Mouse (Mus musculus): ENCODE results near the gene Cep170.

Gene Cep170

DNA sequence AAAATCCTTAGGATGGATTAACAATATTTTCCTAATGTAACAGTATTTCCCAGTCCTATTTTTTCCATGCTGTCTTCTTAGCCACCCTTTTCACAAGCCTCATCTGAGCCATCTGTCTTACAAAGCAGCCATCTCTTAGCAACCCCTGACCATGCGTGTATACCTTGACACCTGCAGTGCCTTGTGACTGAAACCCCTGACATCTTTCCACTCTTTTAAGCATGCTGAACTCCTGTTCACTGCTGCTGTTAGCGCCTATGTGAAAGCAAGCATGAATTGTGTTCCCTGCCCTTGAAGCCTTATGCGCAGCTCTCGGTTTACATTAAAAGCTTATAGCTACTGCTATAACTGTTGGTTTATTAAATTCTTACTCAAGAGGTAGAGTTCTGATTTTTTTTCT, 11.2 kb upstream of the Cep170 start:
- no peak for DNase-seq (ENCODE audit: low read depth, low spot score)

DNA sequence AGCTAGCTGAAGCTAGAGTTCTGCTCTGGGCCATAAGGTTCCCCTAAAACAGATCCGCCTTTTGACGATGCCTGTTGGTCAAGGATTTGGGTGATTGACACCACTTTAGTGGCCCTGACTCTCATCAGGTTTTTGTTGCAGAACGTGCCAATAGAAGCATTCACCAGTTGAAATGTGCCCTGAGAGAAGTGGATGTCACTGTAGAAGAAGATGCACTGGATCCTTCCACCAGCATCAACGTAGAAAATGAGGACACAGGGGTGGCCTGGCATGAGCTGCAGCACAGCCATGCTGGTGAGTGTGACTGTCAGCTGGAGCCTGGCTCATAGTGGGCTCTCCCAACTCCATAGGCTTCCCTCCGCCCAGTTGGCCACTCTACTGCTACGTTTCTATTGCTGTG, 10.7 kb upstream of the Cep170 start:
- no peak for DNase-seq (ENCODE audit: low read depth, low spot score)

DNA sequence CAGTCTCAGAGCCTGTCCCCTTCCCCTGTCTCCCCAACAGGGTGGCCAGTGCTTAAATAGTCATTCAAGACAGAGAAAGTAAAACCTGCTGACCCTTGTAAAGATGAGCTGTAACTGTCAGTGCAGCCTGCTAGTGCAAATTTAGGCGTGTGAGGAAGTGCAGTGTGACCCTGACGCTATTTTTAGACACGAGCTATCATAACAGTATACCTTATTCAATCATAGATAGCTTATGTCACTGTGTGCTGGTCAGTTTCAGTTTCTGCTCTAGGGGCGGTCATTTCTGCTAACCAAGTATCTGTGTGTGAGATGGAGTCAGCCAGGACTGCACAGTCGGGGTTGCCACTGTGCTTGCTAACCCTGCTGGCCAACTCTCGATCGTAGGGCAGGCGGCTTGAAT, 10.0 kb upstream of the Cep170 start:
- no peak for DNase-seq (ENCODE audit: low read depth, low spot score)

DNA sequence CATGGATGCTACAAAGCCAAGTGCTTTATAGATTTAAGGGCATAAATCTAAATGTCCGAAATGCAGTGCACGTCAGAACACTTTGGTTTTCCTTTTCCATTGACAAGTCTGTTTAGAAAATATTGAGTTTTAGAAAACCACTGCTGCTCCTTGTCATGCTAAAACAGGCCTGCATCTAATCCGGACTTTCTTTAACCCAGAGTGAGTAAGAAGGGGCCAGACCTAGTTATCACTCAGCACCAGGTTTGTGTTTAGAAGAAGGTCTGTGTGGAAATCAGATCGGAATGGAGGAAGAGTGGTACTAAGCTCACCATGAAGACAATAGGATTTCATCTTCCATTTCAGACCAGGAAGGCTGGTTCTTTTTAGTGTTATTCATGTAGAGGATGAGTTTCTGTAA, 9.1 kb upstream of the Cep170 start:
- DNase-seq (ENCODE audit: low read depth, low spot score), result no peak

DNA sequence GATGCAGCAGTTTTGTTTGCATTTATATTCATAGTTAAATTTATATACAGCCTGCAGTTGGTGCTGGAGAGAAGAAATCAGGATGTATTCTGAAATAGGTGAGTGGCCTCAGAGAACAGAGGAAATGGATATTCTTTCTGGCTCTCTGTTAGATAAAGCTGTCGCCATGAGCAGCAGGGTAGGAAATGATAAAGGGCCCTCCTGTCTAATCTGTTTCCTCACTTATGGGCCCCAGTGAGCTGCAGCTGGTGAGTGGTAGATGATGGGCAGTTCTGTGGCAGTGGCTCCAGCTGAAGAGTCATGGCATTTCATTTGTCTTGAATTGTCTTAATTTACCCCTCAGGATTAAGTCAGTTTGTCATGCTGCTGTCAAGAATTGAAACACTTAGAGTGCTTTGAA, 8.1 kb upstream of the Cep170 start:
- DNase-seq (ENCODE audit: low read depth, low spot score), result no peak

DNA sequence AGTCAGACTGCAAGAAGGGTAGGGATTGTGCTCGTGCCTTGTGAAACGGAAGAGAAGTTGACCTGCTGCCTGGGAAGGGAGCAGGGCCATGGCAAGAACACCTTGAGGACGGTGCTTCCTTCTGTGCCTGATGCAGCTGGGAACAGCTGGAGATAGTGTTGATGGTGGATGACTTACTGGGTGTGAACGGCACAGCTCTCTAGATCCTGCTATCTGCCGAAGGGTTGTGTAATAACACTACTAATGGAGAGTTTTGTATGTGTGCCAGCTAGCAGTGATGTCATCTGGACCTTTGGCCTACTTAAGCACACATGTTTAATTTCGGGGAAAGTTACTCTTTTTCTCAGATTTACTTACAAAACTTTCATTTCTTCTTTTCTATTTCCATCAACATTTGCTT, 4.9 kb upstream of the Cep170 start:
- no peak for DNase-seq (ENCODE audit: low read depth, low spot score)

DNA sequence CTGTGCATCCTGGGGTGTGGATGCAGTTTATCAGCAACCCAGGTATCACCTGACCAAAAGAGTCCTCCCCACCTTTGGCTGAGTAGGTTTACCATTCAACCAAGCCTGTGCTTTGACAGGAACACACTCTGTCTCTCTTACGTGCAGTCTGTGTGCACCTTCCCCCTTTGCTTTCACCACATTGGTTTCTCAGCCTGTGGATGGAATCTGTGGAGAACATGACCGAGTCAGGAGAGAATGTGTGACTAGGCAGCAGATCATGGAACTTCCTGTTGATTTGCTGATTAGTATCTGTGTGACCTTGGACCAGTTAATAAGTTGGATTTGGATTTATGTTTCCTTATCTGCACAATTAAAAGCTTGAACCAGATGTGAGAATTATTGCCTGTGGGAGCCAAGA, 4.3 kb upstream of the Cep170 start:
- no peak for DNase-seq (ENCODE audit: low read depth, low spot score)

DNA sequence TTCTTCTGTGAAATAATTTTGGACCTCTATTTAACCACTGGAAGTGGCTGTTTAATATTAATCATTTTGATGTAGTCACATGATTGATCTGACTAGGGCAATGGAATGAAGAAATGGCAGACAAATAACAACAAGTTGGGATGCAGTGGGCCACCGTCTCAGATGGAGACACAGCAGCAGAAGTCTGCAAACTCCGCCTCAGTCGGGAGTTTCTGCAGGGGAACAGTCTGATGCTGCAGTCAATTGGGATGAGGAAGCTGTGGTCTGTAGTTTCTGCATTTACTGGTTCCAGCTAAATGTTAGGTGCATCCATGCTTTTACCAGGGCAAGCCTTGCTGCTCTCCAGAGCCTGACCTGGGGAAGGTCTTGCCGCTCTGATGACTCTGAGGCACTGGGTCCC, 2.9 kb upstream of the Cep170 start:
- no peak for DNase-seq (ENCODE audit: low read depth, low spot score)

DNA sequence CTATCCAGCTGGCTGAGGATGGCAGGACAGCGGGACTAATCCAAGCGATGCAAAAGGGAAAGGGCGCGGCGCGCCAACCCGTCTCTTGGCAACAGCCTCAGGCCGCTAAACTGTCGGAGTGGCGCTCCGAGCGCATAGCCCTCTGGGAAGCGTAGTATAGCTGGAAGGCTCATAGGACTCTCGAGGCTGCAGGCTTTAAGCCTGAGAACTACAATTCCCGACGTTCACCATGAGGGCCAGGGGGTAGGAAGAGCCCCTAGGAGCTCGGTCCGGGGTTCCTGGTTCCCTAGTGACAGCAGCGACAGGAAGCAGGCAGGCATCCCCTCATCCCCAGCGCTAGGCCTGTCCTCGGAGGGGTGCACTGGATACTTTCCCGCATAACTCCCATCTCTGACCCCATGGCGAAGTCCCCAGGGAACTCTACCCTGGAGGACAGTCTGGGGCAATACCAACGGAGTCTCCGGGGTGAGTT, 760 bp upstream of the Cep170 start, which contains the start of gene Sdccag8:
Sdccag8 (plus strand) TSS at position 70 of the 472 bp plus-strand sequence.
- peak; percentile 86 for DNase-seq (ENCODE audit: low read depth, low spot score)

DNA sequence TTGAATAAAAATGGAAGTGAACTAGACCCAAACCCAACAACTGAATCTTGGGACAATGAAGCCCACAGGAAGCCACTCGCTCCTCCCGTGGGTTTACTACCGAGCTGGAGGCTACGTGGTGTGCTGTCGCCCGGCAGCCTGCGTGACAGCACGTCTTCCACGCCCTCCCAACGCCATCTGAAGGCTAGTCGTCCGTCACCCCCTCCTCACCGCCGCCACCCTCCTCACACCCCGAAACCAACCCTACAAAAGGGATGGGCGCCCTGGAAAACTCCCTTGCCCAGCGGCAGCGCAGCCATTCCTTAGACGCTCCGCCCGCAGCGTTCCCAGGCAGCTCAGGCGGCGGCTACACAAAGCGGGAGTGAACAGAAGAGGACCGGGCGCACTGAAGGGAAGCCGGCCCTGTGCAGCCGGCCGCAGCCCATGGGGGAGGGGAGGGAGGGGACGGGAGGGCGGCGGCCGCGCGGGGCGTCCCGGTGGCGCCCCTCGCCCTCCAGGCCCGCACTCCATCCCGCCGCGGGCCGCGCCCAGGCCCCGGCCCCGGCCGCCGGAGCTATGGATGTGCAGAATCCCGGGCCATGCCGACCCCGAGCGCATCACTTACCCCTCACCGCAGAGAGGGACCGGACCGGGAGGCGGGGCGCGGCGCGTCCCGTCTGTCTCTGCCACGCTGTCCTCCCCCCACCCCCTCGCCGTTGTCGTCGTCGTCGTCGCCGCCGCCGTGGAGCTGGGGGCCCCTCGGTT, 403 bp downstream of the Cep170 start:
- peak; percentile 43 for DNase-seq (ENCODE audit: low read depth, low spot score)

DNA sequence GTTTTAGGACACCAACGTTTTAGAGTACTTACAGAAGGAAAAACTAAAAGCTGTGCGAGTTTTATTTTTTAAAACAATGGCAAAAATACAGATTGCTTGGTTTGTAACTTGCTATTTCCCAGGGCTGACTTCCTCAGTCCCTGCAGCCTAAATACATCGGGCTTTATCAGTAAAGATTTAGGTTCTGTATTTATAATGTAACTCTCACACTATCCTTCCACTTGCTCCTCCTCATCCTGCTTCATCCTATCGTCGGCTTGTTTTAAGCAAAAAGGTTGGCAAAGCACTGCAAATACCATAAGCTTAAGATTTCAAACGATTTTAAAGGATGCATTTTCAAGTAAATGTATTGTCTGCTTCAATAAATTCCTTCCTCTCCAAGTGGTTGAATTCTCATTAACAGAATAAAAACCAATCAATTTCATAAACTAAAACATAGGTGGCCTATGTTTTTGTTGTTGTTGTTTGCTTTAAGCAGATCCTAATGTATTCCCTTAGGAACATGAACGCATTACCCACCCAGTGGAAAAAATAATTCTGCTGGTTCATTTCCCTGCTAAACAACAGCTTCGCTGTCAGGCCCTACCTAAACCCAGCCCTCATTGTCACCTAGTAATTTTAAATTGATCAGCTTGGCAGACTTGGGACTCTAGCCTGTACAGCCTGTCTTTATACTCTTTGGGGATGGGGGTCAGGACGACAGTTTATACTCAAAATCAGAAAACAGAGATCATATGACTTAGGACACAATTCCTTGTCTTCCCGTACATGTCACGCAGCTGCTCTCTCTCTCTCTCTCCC, 1.2 kb downstream of the Cep170 start:
- no peak for DNase-seq (ENCODE audit: low read depth, low spot score)

DNA sequence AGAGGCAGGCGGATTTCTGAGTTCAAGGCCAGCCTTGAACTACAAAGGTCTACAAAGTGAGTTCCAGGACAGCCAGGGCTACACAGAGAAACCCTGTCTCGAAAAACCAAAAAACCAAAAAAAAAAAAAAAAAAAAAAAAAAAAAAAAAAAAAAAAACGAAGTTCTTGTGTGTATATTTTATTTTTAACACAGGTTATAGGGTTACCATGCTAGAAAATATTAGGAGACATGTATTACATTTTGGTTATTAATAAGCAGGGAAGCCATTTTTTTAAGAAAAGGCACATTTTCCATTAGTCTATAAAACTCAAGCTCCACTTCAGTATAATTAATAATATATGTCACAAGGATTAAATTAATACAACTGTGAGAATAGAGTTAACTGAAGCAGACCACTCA, 2.0 kb downstream of the Cep170 start:
- no peak for DNase-seq (ENCODE audit: low read depth, low spot score)

DNA sequence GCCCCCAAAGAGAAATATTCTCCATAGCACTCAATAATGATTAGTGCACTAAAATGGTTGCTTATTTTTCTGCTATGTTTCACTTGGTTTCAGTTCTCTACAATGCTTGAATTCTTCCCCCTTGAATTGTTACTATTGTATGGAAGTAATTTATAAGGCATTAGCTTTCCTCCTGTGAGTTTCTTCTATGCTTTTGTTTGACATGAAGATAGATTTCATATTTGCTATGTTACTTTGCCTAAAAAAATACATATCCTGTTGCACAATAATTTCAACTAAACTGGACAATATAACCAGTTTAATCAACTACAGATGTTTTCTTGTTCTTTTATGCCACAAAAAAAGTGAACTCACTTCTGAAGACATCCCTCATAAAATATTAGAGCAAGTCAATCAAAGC, 3.7 kb downstream of the Cep170 start:
- DNase-seq (ENCODE audit: low read depth, low spot score), result no peak

DNA sequence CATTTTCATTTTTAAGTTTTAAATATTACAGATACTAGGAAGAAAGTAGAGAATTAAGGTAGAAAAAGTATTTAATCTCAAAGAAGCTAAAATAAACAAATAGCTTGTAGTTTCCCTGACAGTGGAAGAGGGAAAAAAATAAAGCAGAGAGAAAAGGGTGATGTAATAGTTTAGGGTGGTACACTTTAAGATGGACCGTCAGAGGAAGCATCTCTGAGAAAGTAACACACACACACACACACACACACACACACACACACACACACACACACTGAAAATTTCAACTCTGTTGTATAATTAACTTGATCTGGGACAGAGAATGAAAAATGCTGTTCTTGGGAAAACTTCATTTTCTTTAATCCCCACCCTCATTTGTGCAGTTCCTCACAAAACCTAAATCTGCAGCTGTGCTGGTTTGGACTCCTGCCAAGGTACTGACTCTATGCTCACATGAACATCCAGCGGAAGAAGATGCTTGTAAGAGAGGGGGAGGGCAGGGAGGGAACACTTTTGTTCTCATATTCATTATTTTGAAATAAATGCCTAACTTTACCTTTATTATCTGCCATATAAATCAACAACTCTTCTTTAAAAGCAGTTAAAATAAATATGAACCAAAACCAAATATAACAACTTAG, 13.0 kb downstream of the Cep170 start:
- DNase-seq (ENCODE audit: low read depth, low spot score), result no peak

DNA sequence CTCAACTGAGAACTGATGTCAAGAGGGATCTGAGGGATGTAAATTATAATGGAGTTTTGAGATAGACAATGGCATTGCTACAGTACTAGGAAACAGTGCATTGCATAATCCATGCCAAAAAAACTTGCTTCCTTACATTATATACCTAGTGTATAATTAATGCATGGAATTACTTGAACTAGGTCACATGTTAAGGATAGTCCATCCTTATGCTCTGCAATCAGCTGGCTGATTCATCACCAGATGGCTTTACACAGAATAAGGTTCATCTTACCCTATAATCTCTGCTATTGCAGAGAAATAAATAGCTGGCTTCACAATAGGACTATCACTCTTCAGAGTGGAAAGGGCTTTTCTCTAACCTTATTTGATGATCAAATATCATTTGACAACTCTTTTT, 15.2 kb downstream of the Cep170 start:
- DNase-seq (ENCODE audit: low read depth, low spot score), result no peak

DNA sequence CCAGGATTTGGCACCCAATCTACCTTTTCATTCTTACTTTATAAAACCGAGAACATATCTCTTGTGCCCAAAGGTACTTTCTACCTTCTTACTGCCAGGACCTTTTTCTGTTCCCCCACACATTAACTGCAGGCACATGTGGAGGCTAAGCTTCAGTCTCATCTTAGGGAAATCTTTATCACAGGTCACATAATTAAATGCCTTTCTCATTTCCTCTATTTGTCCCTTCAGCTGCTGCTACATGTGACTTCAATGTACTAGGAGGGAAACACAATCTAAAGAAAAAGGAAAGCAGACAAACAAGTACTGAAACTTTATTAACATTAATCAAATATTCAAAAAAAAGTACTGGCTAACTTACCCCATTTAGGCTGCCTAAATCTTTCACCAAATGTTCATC, 21.7 kb downstream of the Cep170 start:
- DNase-seq (ENCODE audit: low read depth, low spot score), result no peak

DNA sequence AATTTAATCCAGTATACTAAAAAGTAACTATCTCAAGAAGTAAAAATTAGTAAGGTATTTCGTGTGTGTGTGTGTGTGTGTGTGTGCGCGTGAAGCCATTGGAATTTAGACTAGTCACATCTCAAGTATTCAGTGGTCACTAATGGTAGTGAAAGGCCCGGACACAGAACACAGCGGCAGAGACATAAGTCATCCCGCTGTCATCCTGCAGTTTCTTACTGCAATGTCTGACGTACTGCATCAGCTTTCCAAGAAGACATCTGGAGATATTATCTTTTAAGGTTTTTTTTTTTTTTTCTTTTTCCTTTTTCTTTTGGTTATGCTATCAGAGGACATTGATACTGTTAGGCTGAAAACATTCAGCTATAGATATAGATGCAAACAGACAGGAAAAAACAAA, 24.5 kb downstream of the Cep170 start:
- no peak for DNase-seq (ENCODE audit: low read depth, low spot score)

DNA sequence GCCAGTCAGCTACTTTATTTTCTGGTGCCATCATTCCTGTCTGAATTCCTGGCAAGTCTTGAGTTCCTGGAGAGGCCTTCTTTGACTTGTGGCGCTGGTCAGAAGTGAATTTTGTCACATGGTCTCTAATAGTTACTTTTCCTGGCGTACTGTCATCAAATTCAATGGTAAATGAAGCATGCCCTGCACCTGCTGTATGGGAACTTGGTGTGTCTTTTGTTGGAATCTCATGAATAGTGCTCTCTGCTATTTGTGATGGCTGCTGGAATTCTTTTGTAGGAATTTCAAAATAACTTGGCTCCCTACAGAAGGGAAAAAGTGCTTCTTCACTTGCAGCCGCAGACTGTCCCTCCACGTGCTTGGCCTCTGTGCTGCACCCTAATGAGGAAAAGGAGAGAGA, 39.3 kb downstream of the Cep170 start:
- no peak for DNase-seq (ENCODE audit: low read depth, low spot score)

DNA sequence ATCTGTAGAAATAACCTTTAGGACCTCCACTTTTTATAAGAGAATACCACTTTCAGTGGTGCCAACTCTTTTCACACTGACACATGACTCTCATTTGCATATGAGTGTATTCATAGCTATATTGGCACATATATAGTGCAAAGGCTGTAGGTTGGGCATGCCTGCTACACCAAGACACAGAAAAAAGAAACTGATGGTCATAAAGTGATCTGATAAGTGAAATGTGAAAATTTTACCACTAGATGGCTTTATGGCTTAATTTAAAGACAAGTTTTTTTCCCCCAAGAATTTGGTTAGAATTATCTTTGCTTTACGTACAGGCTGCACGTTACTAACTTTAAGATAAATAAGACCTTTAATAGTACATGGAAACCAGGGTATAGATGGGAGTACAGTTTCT, 51.6 kb downstream of the Cep170 start:
- no peak for DNase-seq (ENCODE audit: low read depth, low spot score)

DNA sequence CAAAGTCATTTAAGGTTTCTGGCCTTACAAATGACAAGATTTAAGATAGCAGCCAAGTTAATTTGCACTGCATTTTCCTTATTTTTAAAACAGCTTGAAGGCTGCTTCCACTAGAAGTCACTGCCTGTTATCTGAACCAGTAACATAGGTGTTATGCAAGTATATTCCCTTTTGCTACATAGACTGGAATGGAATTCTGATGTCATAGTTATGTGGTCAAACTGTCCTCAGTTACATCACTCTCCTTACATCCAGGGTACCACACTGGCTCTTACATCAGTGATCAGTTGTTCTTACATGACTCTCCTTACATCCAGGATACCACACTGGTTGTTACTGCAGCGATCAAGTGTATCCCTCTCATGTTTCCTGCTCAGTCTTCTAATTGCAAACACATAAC, 53.2 kb downstream of the Cep170 start:
- DNase-seq (ENCODE audit: low read depth, low spot score), result no peak

DNA sequence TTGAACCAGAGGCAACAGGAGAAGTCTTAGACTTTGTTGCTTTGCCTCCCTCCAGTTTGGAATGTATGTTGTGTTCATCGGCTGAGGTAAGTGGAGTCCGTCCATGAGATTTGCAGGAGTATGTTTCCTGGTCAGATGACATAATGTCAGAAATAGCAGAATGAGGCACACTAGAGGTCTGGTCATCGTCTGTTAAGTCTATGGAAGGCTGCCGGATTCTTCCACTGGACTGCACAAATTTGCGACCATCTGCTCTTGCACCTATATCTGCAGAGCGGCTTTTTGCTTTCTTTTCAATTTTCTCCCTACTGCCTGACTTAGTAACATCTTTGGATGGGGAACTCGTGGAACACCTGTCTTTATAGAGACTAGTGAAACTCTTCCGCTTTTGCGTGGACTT, 58.3 kb downstream of the Cep170 start:
- DNase-seq (ENCODE audit: low read depth, low spot score), result no peak

DNA sequence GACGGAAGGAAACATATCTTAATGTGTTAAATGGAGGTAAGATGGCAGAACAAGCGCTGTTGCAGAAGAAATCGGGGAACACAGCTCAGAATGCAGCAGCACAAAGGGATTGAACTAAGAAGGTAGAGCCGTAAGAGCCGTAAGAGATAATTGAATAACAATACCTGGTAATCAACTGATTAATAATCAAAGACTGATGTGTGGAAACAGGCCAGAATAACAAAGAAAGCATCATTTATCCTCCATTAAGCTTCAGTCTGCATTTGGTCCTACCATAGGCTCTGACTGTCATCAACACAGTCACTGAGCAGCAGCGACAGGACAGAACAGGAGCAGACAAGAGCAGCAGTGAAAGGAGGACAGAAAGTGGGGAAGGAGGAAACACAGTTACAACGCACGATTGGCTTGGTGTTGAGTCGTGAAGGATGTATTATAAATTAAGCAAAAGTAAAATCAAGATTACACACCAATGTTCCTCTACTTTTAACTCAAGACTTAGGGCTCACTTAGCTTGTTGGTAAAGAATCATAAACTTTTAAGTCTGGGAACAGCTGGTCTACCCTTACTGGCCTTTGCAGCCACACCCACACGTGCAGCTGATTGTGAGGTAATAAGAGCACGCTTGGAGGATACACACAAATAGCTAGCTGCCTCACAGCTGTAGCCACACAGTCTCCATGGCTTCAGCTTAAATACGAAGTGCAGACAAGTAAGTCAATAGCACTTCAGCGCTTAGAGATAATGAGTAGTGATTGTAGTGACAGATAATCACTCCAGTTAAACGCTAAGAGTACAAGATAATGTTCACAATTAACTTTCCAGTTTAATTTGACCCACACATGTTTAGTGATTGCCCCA, 59.8 kb downstream of the Cep170 start:
- no peak for DNase-seq (ENCODE audit: low read depth, low spot score)

Data from c-Kit-negative CD71-positive TER-119-positive erythroid progenitor cells, embryonic 14.5 days (primary cell).